Mouse (Mus musculus): ENCODE results near the gene Jmy. TPM values are rescaled to one million over a fixed set of nuclear protein-coding genes. Genes with fewer than 3 reads are reported as not detected.

Gene Jmy
- polyA plus RNA-seq, 1 experiment = 10.6 TPM

DNA sequence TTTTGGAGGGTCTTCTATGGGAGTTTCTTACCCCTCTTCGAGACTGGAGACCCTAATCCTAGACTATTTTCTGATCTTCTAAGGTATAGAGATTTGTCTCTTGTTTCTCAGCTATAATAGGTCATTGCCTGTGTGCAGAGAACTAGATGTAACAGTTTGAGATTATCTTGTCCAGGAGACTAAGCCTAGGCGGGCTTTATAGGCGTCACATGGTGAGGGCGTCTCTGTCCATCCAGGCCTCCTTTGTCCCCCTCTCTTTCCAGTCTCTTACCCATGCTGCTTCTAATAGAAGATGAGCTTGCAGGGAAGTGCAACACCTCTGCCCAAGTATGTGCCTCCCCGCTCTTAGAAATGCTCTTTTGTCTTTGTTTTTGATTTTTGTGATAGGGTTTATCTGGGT, 116.5 kb downstream of the Jmy start:
- Histone ChIP-seq H3K27ac (ENCODE audit: insufficient read depth, low read depth, low read length) (no peak overlapping the region), H3K4me3 (ENCODE audit: insufficient read depth, low read length) (no peak overlapping the region), H3K4me1 (ENCODE audit: control insufficient read depth, insufficient read depth, low read length) (no peaks in the 10 kb centered on the region)
- no peak for TF ChIP-seq CTCF (IDR thresholded peaks at IDR 0.05; ENCODE audit: low read depth, low read length)
- TF ChIP-seq POLR2A (IDR thresholded peaks at IDR 0.05; ENCODE audit: borderline replicate concordance, low read depth, low read length) = no peak

DNA sequence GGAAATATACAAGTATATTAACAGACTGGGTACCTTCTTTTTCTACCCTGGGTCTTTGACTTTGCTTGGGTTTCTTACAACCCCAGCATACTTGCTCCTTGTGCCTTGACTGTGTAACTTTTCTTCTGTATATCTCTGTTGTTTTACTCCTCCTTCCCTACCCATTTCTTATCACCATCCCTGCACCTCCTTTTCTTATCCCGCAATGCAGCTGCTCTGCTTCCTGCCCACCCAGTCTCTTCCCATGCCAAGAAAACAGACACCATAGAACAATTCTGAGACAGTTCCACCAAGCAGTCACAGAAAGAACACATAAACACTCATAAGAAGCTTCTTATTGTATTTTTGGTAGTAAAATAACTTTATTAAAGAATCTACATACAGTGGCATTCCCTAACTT, 118.3 kb downstream of the Jmy start:
- no peak for TF ChIP-seq POLR2A (IDR thresholded peaks at IDR 0.05; ENCODE audit: borderline replicate concordance, low read depth, low read length)
- no peak for TF ChIP-seq CTCF (IDR thresholded peaks at IDR 0.05; ENCODE audit: low read depth, low read length)
- H3K27ac ChIP-seq (ENCODE audit: insufficient read depth, low read depth, low read length) = no peak overlapping the region
- no peak overlapping the region for H3K4me3 ChIP-seq (ENCODE audit: insufficient read depth, low read length)
- H3K4me1 ChIP-seq (ENCODE audit: control insufficient read depth, insufficient read depth, low read length) = no peaks in the 10 kb centered on the region

DNA sequence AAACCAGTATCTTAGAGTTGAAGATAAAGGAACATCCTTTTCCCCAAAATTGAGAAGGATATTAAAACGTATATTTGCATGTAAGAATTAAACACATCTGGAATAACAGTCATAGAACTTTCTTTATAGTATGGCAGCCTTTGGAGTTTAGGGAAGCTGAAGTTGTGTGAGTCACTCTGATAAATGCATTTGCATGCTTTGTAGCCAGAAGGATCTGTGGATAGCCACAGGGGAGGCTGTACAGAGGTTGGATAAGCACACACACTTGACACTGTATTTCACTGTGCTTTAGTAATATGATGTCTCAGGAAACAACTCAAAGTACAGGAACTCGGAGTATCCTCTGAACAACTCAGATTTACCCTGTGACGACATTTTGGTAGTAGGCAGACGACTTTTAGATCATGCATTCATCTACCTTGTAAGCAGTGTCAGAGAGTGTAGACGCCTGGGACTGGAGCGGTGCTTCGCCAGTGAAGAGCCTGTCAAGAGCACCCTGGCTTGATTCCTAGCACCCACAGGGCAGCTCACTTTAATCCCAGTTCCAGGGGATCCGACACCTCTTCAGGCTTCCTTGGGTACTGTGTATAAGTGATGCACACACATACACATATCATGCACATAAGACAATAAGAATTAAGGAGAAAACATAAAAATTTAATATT, 119.1 kb downstream of the Jmy start:
- Histone ChIP-seq H3K4me1 (ENCODE audit: control insufficient read depth, insufficient read depth, low read length) (no peaks in the 10 kb centered on the region), H3K27ac (ENCODE audit: insufficient read depth, low read depth, low read length) (no peak overlapping the region), H3K4me3 (ENCODE audit: insufficient read depth, low read length) (no peak overlapping the region)
- no peak for TF ChIP-seq CTCF (IDR thresholded peaks at IDR 0.05; ENCODE audit: low read depth, low read length)
- TF ChIP-seq POLR2A (IDR thresholded peaks at IDR 0.05; ENCODE audit: borderline replicate concordance, low read depth, low read length) = no peak

Other genes starting within 250 kb of the Jmy start
- gene Homer1, start 200.2 kb downstream of the Jmy start, polyA plus RNA-seq (2012; ENCODE audit: insufficient read depth, insufficient read length, missing spikeins) = 7.4 TPM in 2 replicates
- not detected in 2 replicates for gene Bhmt, start 138.2 kb upstream of the Jmy start, polyA plus RNA-seq (2012; ENCODE audit: insufficient read depth, insufficient read length, missing spikeins)
- gene Bhmt2, start 174.5 kb upstream of the Jmy start, polyA plus RNA-seq (2012; ENCODE audit: insufficient read depth, insufficient read length, missing spikeins) = not detected in 2 replicates
- gene Dmgdh, start 174.6 kb upstream of the Jmy start, polyA plus RNA-seq (2012; ENCODE audit: insufficient read depth, insufficient read length, missing spikeins) = not detected in 2 replicates

Measured in bone marrow macrophage, adult 2 months (primary cell).